Mouse (Mus musculus): Measurements from ENCODE around the gene Slc37a1.

DNA sequence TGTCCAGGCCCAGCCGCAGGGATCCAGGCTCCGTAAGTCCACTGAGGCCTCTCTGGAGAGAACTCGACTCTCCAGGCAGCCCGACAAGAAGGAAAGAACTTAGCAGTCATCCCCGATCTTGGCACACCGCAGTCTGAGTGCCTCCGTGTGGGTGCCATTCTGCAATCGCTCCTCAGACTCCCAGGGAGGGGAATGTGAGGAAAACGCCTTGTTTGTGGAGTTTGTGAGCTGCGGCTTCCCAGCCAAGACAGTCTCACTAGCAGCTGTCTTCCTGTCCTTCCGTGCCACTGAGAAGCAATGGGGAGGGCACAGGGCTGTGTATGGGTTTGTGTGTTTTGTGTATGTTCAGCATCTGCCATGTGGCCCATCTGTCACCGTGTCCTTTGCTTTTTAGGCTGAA, 62.8 kb downstream of the Slc37a1 start:
- TF ChIP-seq POLR2A (IDR thresholded peaks at IDR 0.05; ENCODE audit: borderline replicate concordance, extremely low read depth, insufficient read depth, insufficient read length, poor library complexity, severe bottlenecking) (no peak), CTCF (IDR thresholded peaks at IDR 0.05; ENCODE audit: borderline replicate concordance, extremely low read depth, insufficient read depth, insufficient read length) (no peak)

Data from brain, embryonic 14.5 days (tissue).